Mouse (Mus musculus): ENCODE data around the gene Ptbp3. TPM values are rescaled to one million over a fixed set of nuclear protein-coding genes. Genes with fewer than 3 reads are reported as not detected.
A peak's percentile ranks its signal among the peaks of the same experiment; 100 is the strongest.

Gene Ptbp3
- total and polyA plus RNA-seq, 3 experiments = 135 to 608 (median 358) TPM

GRCm38 (mm10) chr4:59445516-59445915, 103.6 kb downstream of the Ptbp3 start:
- Histone ChIP-seq H3K4me1 (ENCODE audit: insufficient read depth, low read depth, low read length) (peaks cover 32% of the 10 kb centered on the region), H3K36me3 (replicated peaks) (no peaks in the 10 kb centered on the region), H3K27me3 (ENCODE audit: insufficient read depth, low read length) (no peaks in the 10 kb centered on the region), H3K9me3 (replicated peaks) (peaks cover 5% of the 10 kb centered on the region), H3K4me3 (ENCODE audit: low read depth, low read length) (no peak overlapping the region)
- DNase-seq (ENCODE audit: low spot score) (no peak), ATAC-seq (ENCODE audit: extremely low read depth, insufficient number of reproducible peaks, low FRiP score, poor library complexity, severe bottlenecking) (peak; percentile 55)
- TF ChIP-seq CTCF (IDR thresholded peaks at IDR 0.05; ENCODE audit: low read depth, low read length) (no peak), GATA2 (IDR thresholded peaks at IDR 0.05; ENCODE audit: borderline replicate concordance, low read depth, low read length) (no peak), GATA1 (IDR thresholded peaks at IDR 0.05; ENCODE audit: borderline replicate concordance, low read length) (no peak), POLR2AphosphoS5 (IDR thresholded peaks at IDR 0.05; ENCODE audit: insufficient replicate concordance, low read depth, low read length) (no peak), TAL1 (conservative IDR thresholded peaks at IDR 0.05; ENCODE audit: low read depth, low read length) (no peak)

DNA sequence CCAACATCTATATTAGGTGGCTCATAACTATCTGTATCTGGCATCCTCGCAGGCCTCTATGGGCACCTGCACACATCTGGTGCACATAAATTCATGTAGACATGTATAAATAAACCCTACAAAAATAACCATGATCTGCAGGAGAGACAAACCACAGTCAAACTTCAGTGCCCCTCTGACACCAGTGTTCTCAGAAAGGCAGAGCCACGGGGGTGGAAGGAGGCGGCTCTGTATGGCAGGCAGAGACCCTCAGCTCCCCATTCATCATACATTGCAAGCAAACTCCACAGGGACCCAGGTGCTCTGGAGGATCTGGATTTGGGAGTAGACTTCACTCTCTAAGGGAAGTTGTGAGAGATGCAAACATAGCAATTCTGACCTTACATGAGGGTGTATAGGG, 104.2 kb downstream of the Ptbp3 start:
- ATAC-seq (ENCODE audit: extremely low read depth, insufficient number of reproducible peaks, low FRiP score, poor library complexity, severe bottlenecking) = no peak
- TF ChIP-seq POLR2AphosphoS5 (IDR thresholded peaks at IDR 0.05; ENCODE audit: insufficient replicate concordance, low read depth, low read length) = no peak
- no peak for TF ChIP-seq TAL1 (conservative IDR thresholded peaks at IDR 0.05; ENCODE audit: low read depth, low read length)
- no peak for TF ChIP-seq GATA1 (IDR thresholded peaks at IDR 0.05; ENCODE audit: borderline replicate concordance, low read length)
- TF ChIP-seq GATA2 (IDR thresholded peaks at IDR 0.05; ENCODE audit: borderline replicate concordance, low read depth, low read length) = no peak
- TF ChIP-seq CTCF (IDR thresholded peaks at IDR 0.05; ENCODE audit: low read depth, low read length) = no peak
- peaks cover 5% of the 10 kb centered on the region for H3K9me3 ChIP-seq (replicated peaks)
- no peak for DNase-seq (ENCODE audit: low spot score)
- peaks cover 32% of the 10 kb centered on the region for H3K4me1 ChIP-seq (ENCODE audit: insufficient read depth, low read depth, low read length)
- no peaks in the 10 kb centered on the region for H3K27me3 ChIP-seq (ENCODE audit: insufficient read depth, low read length)
- no peak overlapping the region for H3K4me3 ChIP-seq (ENCODE audit: low read depth, low read length)
- no peaks in the 10 kb centered on the region for H3K36me3 ChIP-seq (replicated peaks)

DNA sequence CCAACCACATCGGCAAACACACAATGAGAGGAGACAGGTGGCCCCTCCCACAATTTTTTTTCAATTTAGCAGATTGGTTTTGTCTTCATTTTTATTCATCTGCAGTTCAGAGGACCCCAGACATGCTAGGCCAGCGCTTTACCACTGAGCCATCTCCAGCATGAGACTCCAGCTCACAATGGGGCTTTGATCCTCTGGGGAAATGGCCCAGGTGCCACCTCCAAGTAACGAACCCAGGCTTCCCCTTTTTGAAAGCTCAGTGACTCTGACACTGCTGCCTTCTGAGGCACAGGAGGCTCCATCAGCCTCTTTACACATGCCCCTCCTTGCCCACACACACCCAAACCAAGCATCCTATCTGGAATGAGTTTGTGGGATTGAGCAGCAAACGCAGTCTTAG, 105.1 kb downstream of the Ptbp3 start:
- DNase-seq (ENCODE audit: low spot score) (no peak), ATAC-seq (ENCODE audit: extremely low read depth, insufficient number of reproducible peaks, low FRiP score, poor library complexity, severe bottlenecking) (no peak)
- TF ChIP-seq GATA1 (IDR thresholded peaks at IDR 0.05; ENCODE audit: borderline replicate concordance, low read length) (no peak), POLR2AphosphoS5 (IDR thresholded peaks at IDR 0.05; ENCODE audit: insufficient replicate concordance, low read depth, low read length) (no peak), GATA2 (IDR thresholded peaks at IDR 0.05; ENCODE audit: borderline replicate concordance, low read depth, low read length) (no peak), CTCF (IDR thresholded peaks at IDR 0.05; ENCODE audit: low read depth, low read length) (no peak), TAL1 (conservative IDR thresholded peaks at IDR 0.05; ENCODE audit: low read depth, low read length) (no peak)
- Histone ChIP-seq H3K4me3 (ENCODE audit: low read depth, low read length) (no peak overlapping the region), H3K4me1 (ENCODE audit: insufficient read depth, low read depth, low read length) (peaks cover 41% of the 10 kb centered on the region), H3K27me3 (ENCODE audit: insufficient read depth, low read length) (no peaks in the 10 kb centered on the region), H3K36me3 (replicated peaks) (no peaks in the 10 kb centered on the region), H3K9me3 (replicated peaks) (peaks cover 5% of the 10 kb centered on the region)

DNA sequence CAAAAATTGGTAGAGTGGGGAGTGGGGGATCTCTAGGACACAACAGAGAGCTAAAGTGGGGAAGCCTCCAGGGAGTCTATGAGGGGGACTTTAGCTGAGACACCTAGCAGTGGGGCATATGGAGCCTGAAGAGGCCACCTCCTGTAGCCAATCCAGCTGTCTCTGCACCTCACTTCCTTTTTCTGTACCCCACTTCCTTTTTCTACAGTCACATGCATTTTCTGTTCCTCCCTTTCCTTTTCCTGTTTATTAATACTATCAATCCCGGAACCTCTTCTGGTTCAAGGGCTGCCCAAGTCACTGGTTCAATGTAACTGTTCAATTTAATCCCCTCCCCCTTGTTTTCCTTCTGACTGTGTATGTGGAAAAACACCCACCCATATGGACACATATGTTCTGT, 107.9 kb downstream of the Ptbp3 start:
- Histone ChIP-seq H3K4me1 (ENCODE audit: insufficient read depth, low read depth, low read length) (peaks cover 68% of the 10 kb centered on the region), H3K4me3 (ENCODE audit: low read depth, low read length) (no peak overlapping the region), H3K36me3 (replicated peaks) (peaks cover 3% of the 10 kb centered on the region), H3K9me3 (replicated peaks) (no peaks in the 10 kb centered on the region), H3K27me3 (ENCODE audit: insufficient read depth, low read length) (no peaks in the 10 kb centered on the region)
- DNase-seq (ENCODE audit: low spot score) (no peak), ATAC-seq (ENCODE audit: extremely low read depth, insufficient number of reproducible peaks, low FRiP score, poor library complexity, severe bottlenecking) (no peak)
- TF ChIP-seq GATA1 (IDR thresholded peaks at IDR 0.05; ENCODE audit: borderline replicate concordance, low read length) = no peak
- TF ChIP-seq CTCF (IDR thresholded peaks at IDR 0.05; ENCODE audit: low read depth, low read length) = no peak
- TF ChIP-seq TAL1 (conservative IDR thresholded peaks at IDR 0.05; ENCODE audit: low read depth, low read length) = no peak
- no peak for TF ChIP-seq GATA2 (IDR thresholded peaks at IDR 0.05; ENCODE audit: borderline replicate concordance, low read depth, low read length)
- TF ChIP-seq POLR2AphosphoS5 (IDR thresholded peaks at IDR 0.05; ENCODE audit: insufficient replicate concordance, low read depth, low read length) = no peak

GRCm38 (mm10) chr4:59439960-59440359, 109.2 kb downstream of the Ptbp3 start:
- ATAC-seq (ENCODE audit: extremely low read depth, insufficient number of reproducible peaks, low FRiP score, poor library complexity, severe bottlenecking) (peak; percentile 41), DNase-seq (ENCODE audit: low spot score) (no peak)
- Histone ChIP-seq H3K9me3 (replicated peaks) (no peaks in the 10 kb centered on the region), H3K27me3 (ENCODE audit: insufficient read depth, low read length) (no peaks in the 10 kb centered on the region), H3K4me3 (ENCODE audit: low read depth, low read length) (no peak overlapping the region), H3K4me1 (ENCODE audit: insufficient read depth, low read depth, low read length) (peaks cover 64% of the 10 kb centered on the region), H3K36me3 (replicated peaks) (peaks cover 9% of the 10 kb centered on the region)
- TF ChIP-seq GATA1 (IDR thresholded peaks at IDR 0.05; ENCODE audit: borderline replicate concordance, low read length) (no peak), POLR2AphosphoS5 (IDR thresholded peaks at IDR 0.05; ENCODE audit: insufficient replicate concordance, low read depth, low read length) (no peak)

DNA sequence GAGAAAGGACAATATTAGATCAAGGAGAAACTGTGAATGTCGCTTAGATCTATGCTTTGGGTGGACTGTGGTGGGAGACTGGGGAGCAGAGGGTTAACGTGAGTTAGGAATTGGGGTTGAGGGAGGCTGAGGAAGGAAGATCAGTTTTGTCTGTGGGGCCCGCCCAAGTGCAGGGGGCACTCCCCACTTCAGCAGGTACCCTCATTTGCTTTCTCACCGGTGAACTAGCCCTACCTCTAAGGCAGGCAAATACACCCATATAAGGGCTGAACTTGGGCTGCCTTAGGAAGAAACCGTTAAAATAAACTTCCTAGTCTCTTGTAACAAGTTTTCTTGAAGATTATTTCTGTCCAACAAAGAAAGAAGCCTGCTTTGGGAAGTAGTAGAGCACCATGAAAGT, 110.1 kb downstream of the Ptbp3 start:
- DNase-seq (ENCODE audit: low spot score) = peak; percentile 27
- H3K27me3 ChIP-seq (ENCODE audit: insufficient read depth, low read length) = no peaks in the 10 kb centered on the region
- ATAC-seq (ENCODE audit: extremely low read depth, insufficient number of reproducible peaks, low FRiP score, poor library complexity, severe bottlenecking) = no peak
- H3K9me3 ChIP-seq (replicated peaks) = no peaks in the 10 kb centered on the region
- peaks cover 15% of the 10 kb centered on the region for H3K36me3 ChIP-seq (replicated peaks)
- TF ChIP-seq POLR2AphosphoS5 (IDR thresholded peaks at IDR 0.05; ENCODE audit: insufficient replicate concordance, low read depth, low read length) (no peak), GATA2 (IDR thresholded peaks at IDR 0.05; ENCODE audit: borderline replicate concordance, low read depth, low read length) (no peak), GATA1 (IDR thresholded peaks at IDR 0.05; ENCODE audit: borderline replicate concordance, low read length) (no peak), CTCF (IDR thresholded peaks at IDR 0.05; ENCODE audit: low read depth, low read length) (no peak), TAL1 (conservative IDR thresholded peaks at IDR 0.05; ENCODE audit: low read depth, low read length) (no peak)
- H3K4me3 ChIP-seq (ENCODE audit: low read depth, low read length) = peak overlapping the region; percentile 74; the same call in 1 of the 2 replicates
- peaks cover 68% of the 10 kb centered on the region for H3K4me1 ChIP-seq (ENCODE audit: insufficient read depth, low read depth, low read length)

Data from G1E (cell line).